Mouse (Mus musculus): ENCODE measurements at regions not wholly inside any gene's neighbourhood (a gene's known extent, or its start where the extent isn't known, plus 50 kb on each side); places are given as distances from the start of the nearest gene placed in this dataset.

GRCm38 (mm10) chr11:63481676-63482310 lies 353.0 kb downstream of the Pmp22 start:
- DNase-seq (ENCODE audit: low read depth, low spot score), result no peak

- DNase-seq (ENCODE audit: low read depth, low spot score), result no peak
Observed at GRCm38 (mm10) chr11:63482593-63482992, 353.8 kb downstream of the Pmp22 start.

GRCm38 (mm10) chr11:63487203-63487602 lies 358.4 kb downstream of the Pmp22 start:
- DNase-seq (ENCODE audit: low read depth, low spot score), result no peak

GRCm38 (mm10) chr11:63502181-63502580 lies 373.4 kb downstream of the Pmp22 start:
- no peak for DNase-seq (ENCODE audit: low read depth, low spot score)

- no peak for DNase-seq (ENCODE audit: low read depth, low spot score)
Observed at GRCm38 (mm10) chr11:63507387-63507786, 378.6 kb downstream of the Pmp22 start.

GRCm38 (mm10) chr11:63508727-63509126 lies 379.9 kb downstream of the Pmp22 start:
- DNase-seq (ENCODE audit: low read depth, low spot score), result no peak

GRCm38 (mm10) chr11:63510611-63511010 lies 381.8 kb downstream of the Pmp22 start:
- no peak for DNase-seq (ENCODE audit: low read depth, low spot score)

- DNase-seq (ENCODE audit: low read depth, low spot score), result no peak
Observed at GRCm38 (mm10) chr11:63514615-63515014, 385.8 kb downstream of the Pmp22 start.

- DNase-seq (ENCODE audit: low read depth, low spot score), result no peak
Observed at GRCm38 (mm10) chr11:63518847-63519246, 390.1 kb downstream of the Pmp22 start.

GRCm38 (mm10) chr11:63524254-63524653 lies 395.5 kb downstream of the Pmp22 start:
- DNase-seq (ENCODE audit: low read depth, low spot score), result no peak

GRCm38 (mm10) chr11:63525431-63525830 lies 396.6 kb downstream of the Pmp22 start:
- no peak for DNase-seq (ENCODE audit: low read depth, low spot score)

GRCm38 (mm10) chr11:63525956-63526355 lies 396.1 kb downstream of the Hs3st3b1 start:
- no peak for DNase-seq (ENCODE audit: low read depth, low spot score)

GRCm38 (mm10) chr11:63532752-63533151 lies 389.3 kb downstream of the Hs3st3b1 start:
- no peak for DNase-seq (ENCODE audit: low read depth, low spot score)

- DNase-seq (ENCODE audit: low read depth, low spot score), result no peak
Observed at GRCm38 (mm10) chr11:63533555-63534200, 388.4 kb downstream of the Hs3st3b1 start.

GRCm38 (mm10) chr11:63537693-63538092 lies 384.4 kb downstream of the Hs3st3b1 start:
- DNase-seq (ENCODE audit: low read depth, low spot score), result no peak

- no peak for DNase-seq (ENCODE audit: low read depth, low spot score)
Observed at GRCm38 (mm10) chr11:63543971-63544696, 378.0 kb downstream of the Hs3st3b1 start.

GRCm38 (mm10) chr11:63545516-63545915 lies 376.6 kb downstream of the Hs3st3b1 start:
- DNase-seq (ENCODE audit: low read depth, low spot score), result no peak

GRCm38 (mm10) chr11:63560466-63560865 lies 361.6 kb downstream of the Hs3st3b1 start:
- no peak for DNase-seq (ENCODE audit: low read depth, low spot score)

GRCm38 (mm10) chr11:63562696-63563095 lies 359.4 kb downstream of the Hs3st3b1 start:
- DNase-seq (ENCODE audit: low read depth, low spot score), result no peak

- no peak for DNase-seq (ENCODE audit: low read depth, low spot score)
Observed at GRCm38 (mm10) chr11:63565471-63566232, 356.4 kb downstream of the Hs3st3b1 start.

GRCm38 (mm10) chr11:63569785-63570479 lies 352.2 kb downstream of the Hs3st3b1 start:
- no peak for DNase-seq (ENCODE audit: low read depth, low spot score)

Data from retina, adult 2 months (tissue).